Mouse (Mus musculus) CH12.LX (cell line): ENCODE measurements at regions not wholly inside any gene's neighbourhood (a gene's known extent, or its start where the extent isn't known, plus 50 kb on each side); places are given as distances from the start of the nearest gene placed in this dataset.

ENCODE experiments used
- DNase-seq: peaks from one replicate; pipeline ENCODE4 v3.0.0-alpha.2; 2013; ENCODE audit errors: extremely low read depth
- H3K27ac ChIP-seq: 2 replicates; pipeline ENCODE4 v1.5.1; 2012; ENCODE audit warnings: low read depth, mild to moderate bottlenecking, control low read depth, moderate library complexity; ENCODE audit not compliant: insufficient read depth
- H3K27me3 ChIP-seq: replicated peaks from 2 replicates; pipeline ENCODE3; 2012; ENCODE audit warnings: inconsistent platforms
- H3K36me3 ChIP-seq, 2 experiments: replicated peaks in 1 of 2; 2 replicates each; pipeline versions ENCODE3 to v1.6.1; 2012; ENCODE audit warnings: inconsistent platforms in 1 of 2, low read length in 1 of 2, mild to moderate bottlenecking in 1 of 2, mixed read lengths in 1 of 2, moderate library complexity in 1 of 2; ENCODE audit not compliant: control insufficient read depth in 1 of 2, insufficient read depth in 1 of 2
- H3K4me1 ChIP-seq, 2 experiments: 2 replicates each; pipeline ENCODE4 v1.6.1; 2012; ENCODE audit warnings: inconsistent platforms in 1 of 2, moderate library complexity in 1 of 2; ENCODE audit not compliant: insufficient read depth in 2 of 2, control insufficient read depth in 1 of 2
- H3K4me2 ChIP-seq: 2 replicates; pipeline ENCODE4 v1.6.1; 2012; ENCODE audit warnings: low read depth, mild to moderate bottlenecking, control low read depth; ENCODE audit not compliant: poor library complexity, insufficient read depth, severe bottlenecking
- H3K4me3 ChIP-seq, 3 experiments: fragments of 150-350 bp in 1 of 3; sonication (generic) in 1 of 3; replicated peaks in 1 of 3; 2 replicates each; pipeline versions ENCODE3 to v1.5.1; 2011 to 2012; ENCODE audit warnings: low read depth in 2 of 3, low read length in 2 of 3, mild to moderate bottlenecking in 2 of 3, moderate library complexity in 2 of 3, control low read depth in 1 of 3, improper control_type of control experiment in 1 of 3, inconsistent platforms in 1 of 3, mixed read lengths in 1 of 3; ENCODE audit not compliant: poor library complexity in 1 of 3
- H3K79me2 ChIP-seq: replicated peaks from 2 replicates; pipeline ENCODE4 v1.6.1; 2012; ENCODE audit warnings: mild to moderate bottlenecking, moderate library complexity; ENCODE audit not compliant: control insufficient read depth, poor library complexity, insufficient read depth, severe bottlenecking; ENCODE audit errors: extremely low read depth
- H3K9ac ChIP-seq: 2 replicates; pipeline ENCODE4 v1.6.1; 2012; ENCODE audit warnings: low read depth, mild to moderate bottlenecking, control low read depth, moderate library complexity; ENCODE audit not compliant: insufficient read depth
- H3K9me3 ChIP-seq: replicated peaks from 2 replicates; pipeline ENCODE3; 2012; ENCODE audit warnings: low read length, inconsistent platforms, mixed read lengths
- CHD2 ChIP-seq: IDR thresholded peaks from 2 replicates; pipeline ENCODE4 v1.6.1; 2011; ENCODE audit warnings: low read length, improper control_type of control experiment
- CTCF ChIP-seq, 2 experiments: IDR thresholded peaks in 1 of 2; conservative IDR thresholded peaks in 1 of 2; 2 replicates each; pipeline ENCODE4 v1.5.1; 2011 to 2012; ENCODE audit warnings: low read depth in 2 of 2, low read length in 2 of 2, improper control_type of control experiment in 1 of 2, inconsistent platforms in 1 of 2, mild to moderate bottlenecking in 1 of 2, moderate library complexity in 1 of 2
- EP300 ChIP-seq: IDR thresholded peaks from 2 replicates; pipeline ENCODE4 v1.6.1; 2011; ENCODE audit warnings: low read length, improper control_type of control experiment
- JUND ChIP-seq: conservative IDR thresholded peaks from 2 replicates; pipeline ENCODE4 v1.6.1; 2011; ENCODE audit warnings: low read depth, low read length, improper control_type of control experiment
- MAFK ChIP-seq: IDR thresholded peaks from 2 replicates; pipeline ENCODE4 v1.6.1; 2011; ENCODE audit warnings: low read length, improper control_type of control experiment; ENCODE audit not compliant: insufficient replicate concordance
- MEF2A ChIP-seq: IDR thresholded peaks from 2 replicates; pipeline ENCODE4 v1.6.1; 2014; ENCODE audit warnings: low read depth, mild to moderate bottlenecking, inconsistent platforms, low read length, improper control_type of control experiment, borderline replicate concordance
- MYC ChIP-seq: IDR thresholded peaks from 2 replicates; pipeline ENCODE4 v1.6.1; 2011; ENCODE audit warnings: low read depth, mild to moderate bottlenecking, improper control_type of control experiment, low read length
- POLR2AphosphoS2 ChIP-seq: IDR thresholded peaks from 2 replicates; pipeline ENCODE4 v1.6.1; 2011; ENCODE audit warnings: low read depth, low read length, improper control_type of control experiment
- RCOR1 ChIP-seq: conservative IDR thresholded peaks from 2 replicates; pipeline ENCODE4 v1.6.1; 2012; ENCODE audit warnings: low read depth, mild to moderate bottlenecking, inconsistent platforms, low read length, improper control_type of control experiment
- SIN3A ChIP-seq: IDR thresholded peaks from 2 replicates; pipeline ENCODE4 v1.6.1; 2012; ENCODE audit warnings: low read length, improper control_type of control experiment, inconsistent platforms
- TBP ChIP-seq: conservative IDR thresholded peaks from 2 replicates; pipeline ENCODE4 v1.6.1; 2011; ENCODE audit warnings: low read depth, low read length, improper control_type of control experiment
- UBTF ChIP-seq: IDR thresholded peaks from 2 replicates; pipeline ENCODE4 v1.6.1; 2012; ENCODE audit warnings: low read depth, mild to moderate bottlenecking, inconsistent platforms, low read length, improper control_type of control experiment, moderate library complexity
- ZC3H11A ChIP-seq: IDR thresholded peaks from 2 replicates; pipeline ENCODE4 v1.6.1; 2012; ENCODE audit warnings: low read depth, mild to moderate bottlenecking, inconsistent platforms, low read length, improper control_type of control experiment
- ZKSCAN1 ChIP-seq: IDR thresholded peaks from 2 replicates; pipeline ENCODE4 v1.6.1; 2012; ENCODE audit warnings: low read depth, inconsistent platforms, low read length, improper control_type of control experiment, borderline replicate concordance
- ZNF384 ChIP-seq: IDR thresholded peaks from 2 replicates; pipeline ENCODE4 v1.6.1; 2012; ENCODE audit warnings: low read depth, low read length, improper control_type of control experiment, inconsistent platforms
- dilution Hi-C: fragments of 300-500 bp; cut with MboI; formaldehyde crosslinking; loops from 2 replicates; pipeline ENCODE4 v1.14.3; 2020; ENCODE audit warnings: low sequenced_read_pairs; ENCODE audit not compliant: extremely low pct_unique_long_range_greater_than_20kb, extremely low pct_ligation_motif_present
- in situ Hi-C: fragments of 300-500 bp; cut with MboI; formaldehyde crosslinking; loops from 3 replicates; pipeline ENCODE4 v1.14.3; 2019; ENCODE audit warnings: low sequenced_read_pairs, low pct_ligation_motif_present, low pct_unique_long_range_greater_than_20kb, mixed read lengths

DNA sequence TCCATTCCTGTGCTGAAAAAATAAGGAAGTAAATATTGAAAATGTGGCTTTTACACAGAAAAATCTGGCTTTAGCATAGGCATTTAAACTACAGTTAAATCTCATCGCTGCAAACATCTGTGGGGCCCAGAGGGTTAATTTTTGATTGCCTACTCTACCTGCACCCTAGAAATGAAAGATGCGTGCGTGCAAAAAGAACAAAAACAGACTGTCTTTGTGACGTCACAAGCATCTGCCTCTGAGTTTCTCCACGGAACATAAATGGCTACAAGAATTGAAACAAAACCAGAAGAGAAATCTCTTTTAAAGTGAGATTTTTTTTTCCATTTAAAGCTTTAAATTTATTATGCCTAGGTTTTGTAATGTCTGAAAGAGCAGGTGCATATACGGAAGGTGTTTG lies 166.0 kb upstream of the Lcorl start:
- dilution Hi-C loops: no loop called here
- no peak overlapping the region for H3K4me3 ChIP-seq
- no peaks in the 10 kb centered on the region for H3K27me3 ChIP-seq

DNA sequence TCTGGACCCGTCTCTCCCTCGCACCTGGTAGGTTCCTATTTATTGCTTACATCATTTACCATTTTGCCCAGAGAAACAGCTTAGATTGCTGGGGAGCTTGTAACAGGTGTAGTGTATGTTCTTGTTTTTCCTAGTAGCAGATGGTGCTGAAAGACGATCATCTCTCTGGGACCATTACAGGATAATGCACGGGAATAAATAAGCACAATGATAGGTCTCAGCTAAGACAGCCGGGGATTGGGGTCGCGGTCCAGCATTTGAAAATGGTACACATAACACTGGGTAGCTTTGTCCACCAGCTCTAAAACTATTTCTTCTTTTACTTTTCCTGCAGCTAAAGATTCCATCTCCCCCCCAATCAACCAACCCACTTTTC lies 164.6 kb upstream of the Lcorl start:
- no peak for DNase-seq
- in situ Hi-C loops: no loop called here
- no peak overlapping the region for H3K27ac ChIP-seq
- peaks cover 0 to 6% of the 10 kb centered on the region in 2 experiments; a peak in 2 of 4 replicates for H3K4me1 ChIP-seq
- TF ChIP-seq UBTF (no peak), SIN3A (no peak), CHD2 (no peak), CTCF (conservative IDR thresholded peaks at IDR 0.05 in 1 of 2, IDR thresholded peaks at IDR 0.05 in 1 of 2; ENCODE audit: low read depth in 2 of 2, low read length in 2 of 2) (no peak), JUND (no peak), MYC (no peak)
- TF ChIP-seq, all 38 proteins: peak for 0
- H3K9ac ChIP-seq: no peak overlapping the region
- no peaks in the 10 kb centered on the region for H3K9me3 ChIP-seq
- H3K4me2 ChIP-seq: no peak overlapping the region
- H3K36me3 ChIP-seq: no peaks in the 10 kb centered on the region
- H3K79me2 ChIP-seq: no peaks in the 10 kb centered on the region
- no peak overlapping the region for H3K4me3 ChIP-seq
- H3K27me3 ChIP-seq: no peaks in the 10 kb centered on the region
- dilution Hi-C loops: no loop called here

More for the DNA sequence above, 166.0 kb upstream of the Lcorl start:
- Histone ChIP-seq H3K79me2 (no peaks in the 10 kb centered on the region), H3K4me2 (peak overlapping the region; percentile 86), H3K9me3 (no peaks in the 10 kb centered on the region), H3K27ac (no peak overlapping the region), H3K36me3 (no peaks in the 10 kb centered on the region), H3K9ac (no peak overlapping the region), H3K4me1 (peaks cover 0 to 6% of the 10 kb centered on the region in 2 experiments; a peak in 2 of 4 replicates)
- in situ Hi-C loops: no loop called here
- TF ChIP-seq MAFK (no peak), ZKSCAN1 (no peak), ZC3H11A (no peak), JUND (no peak), CHD2 (no peak), EP300 (no peak), TBP (no peak), ZNF384 (no peak), RCOR1 (no peak), SIN3A (no peak), POLR2AphosphoS2 (no peak), CTCF (conservative IDR thresholded peaks at IDR 0.05 in 1 of 2, IDR thresholded peaks at IDR 0.05 in 1 of 2; ENCODE audit: low read depth in 2 of 2, low read length in 2 of 2) (no peak), MEF2A (no peak)
- no peak for DNase-seq
